Mouse (Mus musculus): ENCODE measurements around the gene Gm20388. TPM values are rescaled to one million over a fixed set of nuclear protein-coding genes. Genes with fewer than 3 reads are reported as not detected.
"Not testable (repeated sequence)": the region's sequence is repeated elsewhere in the genome, so short reads cannot be mapped to it uniquely, and the experiment has no call there.

Gene Gm20388
- total RNA-seq, 1 experiment: 27.0 TPM

DNA sequence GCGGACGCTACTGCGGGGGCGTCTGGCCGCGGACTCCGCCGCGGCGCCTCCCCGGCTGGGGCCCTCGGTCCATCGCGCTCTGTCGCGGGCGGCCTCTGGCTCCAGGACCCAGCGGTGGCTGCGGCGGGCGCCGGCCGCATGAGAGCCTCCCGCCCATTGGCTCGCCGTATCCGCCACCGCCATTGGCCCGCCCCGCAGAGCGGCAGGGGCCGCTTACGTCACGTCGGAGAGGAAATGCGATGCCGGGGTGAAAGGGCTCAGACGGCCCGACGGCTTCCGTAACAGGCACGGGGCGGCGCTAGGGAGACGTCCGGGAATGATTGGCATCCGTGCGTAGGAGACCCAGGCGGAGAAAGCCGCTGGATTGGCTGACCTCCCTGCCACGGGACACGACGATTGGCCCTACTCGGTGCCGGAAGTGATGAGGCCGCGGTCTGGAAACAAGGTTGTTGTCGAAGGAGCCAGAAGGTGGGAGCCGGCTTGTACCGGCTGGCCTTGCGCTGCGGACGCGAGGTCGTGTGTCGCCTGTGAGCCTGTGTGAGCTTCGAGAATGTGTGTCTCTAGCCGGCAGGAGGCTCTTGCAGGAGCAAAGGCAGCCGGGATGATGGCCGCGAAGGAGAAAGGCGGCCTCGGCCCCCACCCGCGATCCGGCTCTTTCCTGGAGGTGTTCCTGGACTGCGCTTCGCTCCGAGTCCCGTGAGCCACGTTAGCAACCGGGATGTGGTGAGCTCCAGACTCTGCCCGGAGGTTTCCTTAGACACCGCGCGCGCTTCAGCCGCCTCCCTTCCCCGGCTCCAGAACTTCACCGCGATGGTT lies 3131.7 kb downstream of the Gm20388 start, which contains the start of gene Ankrd11:
Gene Ankrd11, minus strand, starts transcription at position 120 of the 816 bp plus-strand sequence.
- Histone ChIP-seq H3K36me3 (ENCODE audit: control insufficient read depth, insufficient read depth, low read length, poor library complexity, severe bottlenecking) (no peaks in the 10 kb centered on the region), H3K27ac (ENCODE audit: insufficient read depth, low read depth, low read length, poor library complexity, severe bottlenecking) (peak within 1 kb of the TSS; percentile 85), H3K9me3 (ENCODE audit: control insufficient read depth, insufficient read depth, low read depth, low read length) (no peaks in the 10 kb centered on the region), H3K9ac (ENCODE audit: insufficient read depth, low read depth, low read length, poor library complexity, severe bottlenecking) (peak within 1 kb of the TSS; percentile 95), H3K4me3 (ENCODE audit: insufficient read depth in 1 of 2, low read depth in 1 of 2, low read length in 2 of 2, poor library complexity in 1 of 2, severe bottlenecking in 1 of 2) (peak within 1 kb of the TSS; percentile 85 to 95), H3K4me1 (ENCODE audit: control insufficient read depth in 2 of 2, insufficient read depth in 2 of 2, low read length in 2 of 2, poor library complexity in 1 of 2) (peaks cover 6 to 12% of the 10 kb centered on the region in 2 experiments; a peak in 3 of 4 replicates)
- DNase-seq (ENCODE audit: low read depth, low spot score): peak; percentile 98
- in situ Hi-C loops (cut with MboI; ENCODE audit: low sequenced_read_pairs in 2 of 2, unreplicated experiment in 2 of 2): no loop called here
- TF ChIP-seq CHD2 (IDR thresholded peaks at IDR 0.05; ENCODE audit: low read depth, low read length): peak; percentile 76
- TF ChIP-seq HCFC1 (IDR thresholded peaks at IDR 0.05; ENCODE audit: borderline replicate concordance, insufficient read depth, low read length): peak; percentile 71; the same call in 1 of the 2 replicates
- no peak for TF ChIP-seq ZC3H11A (IDR thresholded peaks at IDR 0.05; ENCODE audit: borderline replicate concordance, low read depth, low read length)

GRCm38 (mm10) chr8:123042974-123043625 lies 3132.5 kb downstream of the Gm20388 start:
- peak overlapping the region; percentile 85 for H3K27ac ChIP-seq (ENCODE audit: insufficient read depth, low read depth, low read length, poor library complexity, severe bottlenecking)
- DNase-seq (ENCODE audit: low read depth, low spot score): no peak
- peak overlapping the region; percentile 85 for H3K9ac ChIP-seq (ENCODE audit: insufficient read depth, low read depth, low read length, poor library complexity, severe bottlenecking)
- H3K36me3 ChIP-seq (ENCODE audit: control insufficient read depth, insufficient read depth, low read length, poor library complexity, severe bottlenecking): no peaks in the 10 kb centered on the region
- TF ChIP-seq HCFC1 (IDR thresholded peaks at IDR 0.05; ENCODE audit: borderline replicate concordance, insufficient read depth, low read length) (no peak), ZNF384 (IDR thresholded peaks at IDR 0.05; ENCODE audit: low read depth, low read length) (no peak), ZC3H11A (IDR thresholded peaks at IDR 0.05; ENCODE audit: borderline replicate concordance, low read depth, low read length) (no peak), CHD2 (IDR thresholded peaks at IDR 0.05; ENCODE audit: low read depth, low read length) (no peak; the same call in 1 of the 2 replicates), MAFK (IDR thresholded peaks at IDR 0.05; ENCODE audit: insufficient read depth, low read depth, low read length) (no peak)
- peaks cover 9 to 12% of the 10 kb centered on the region in 2 experiments; a peak in 3 of 4 replicates for H3K4me1 ChIP-seq (ENCODE audit: control insufficient read depth in 2 of 2, insufficient read depth in 2 of 2, low read length in 2 of 2, poor library complexity in 1 of 2)
- H3K4me3 ChIP-seq (ENCODE audit: insufficient read depth in 1 of 2, low read depth in 1 of 2, low read length in 2 of 2, poor library complexity in 1 of 2, severe bottlenecking in 1 of 2): peak overlapping the region; percentile 74 to 76
- in situ Hi-C loops (cut with MboI; ENCODE audit: low sequenced_read_pairs in 2 of 2, unreplicated experiment in 2 of 2): no loop called here
- no peaks in the 10 kb centered on the region for H3K9me3 ChIP-seq (ENCODE audit: control insufficient read depth, insufficient read depth, low read depth, low read length)

DNA sequence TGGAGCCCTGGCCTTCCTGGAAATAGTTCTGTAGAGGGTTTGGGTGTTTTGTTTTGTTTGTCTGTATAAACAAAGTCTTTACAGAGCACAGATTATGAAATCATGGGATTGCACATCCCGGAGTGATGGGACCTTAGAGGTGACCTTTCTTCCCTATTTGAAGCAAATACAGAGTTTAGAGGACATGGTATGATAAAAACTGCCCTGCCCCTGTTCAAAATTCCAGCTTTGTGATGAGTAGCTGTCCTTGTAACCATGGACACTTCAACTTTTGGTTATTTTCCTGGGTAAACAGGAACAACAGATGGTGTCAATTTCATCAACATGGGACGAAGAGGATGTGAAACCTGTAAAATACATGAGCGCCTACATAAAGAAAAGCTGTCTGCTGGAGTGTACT lies 3133.3 kb downstream of the Gm20388 start:
- in situ Hi-C loops (cut with MboI; ENCODE audit: low sequenced_read_pairs in 2 of 2, unreplicated experiment in 2 of 2): no loop called here
- Histone ChIP-seq H3K4me3 (ENCODE audit: insufficient read depth in 1 of 2, low read depth in 1 of 2, low read length in 2 of 2, poor library complexity in 1 of 2, severe bottlenecking in 1 of 2) (peak overlapping the region in 1 of 2 experiments; percentile 76; a peak in 2 of 4 replicates), H3K36me3 (ENCODE audit: control insufficient read depth, insufficient read depth, low read length, poor library complexity, severe bottlenecking) (no peaks in the 10 kb centered on the region), H3K9ac (ENCODE audit: insufficient read depth, low read depth, low read length, poor library complexity, severe bottlenecking) (no peak overlapping the region; the same call in 1 of the 2 replicates), H3K9me3 (ENCODE audit: control insufficient read depth, insufficient read depth, low read depth, low read length) (no peaks in the 10 kb centered on the region), H3K27ac (ENCODE audit: insufficient read depth, low read depth, low read length, poor library complexity, severe bottlenecking) (no peak overlapping the region), H3K4me1 (ENCODE audit: control insufficient read depth in 2 of 2, insufficient read depth in 2 of 2, low read length in 2 of 2, poor library complexity in 1 of 2) (peaks cover 4 to 9% of the 10 kb centered on the region in 2 experiments; a peak in 3 of 4 replicates)
- TF ChIP-seq HCFC1 (IDR thresholded peaks at IDR 0.05; ENCODE audit: borderline replicate concordance, insufficient read depth, low read length) (no peak), CHD2 (IDR thresholded peaks at IDR 0.05; ENCODE audit: low read depth, low read length) (no peak), ZC3H11A (IDR thresholded peaks at IDR 0.05; ENCODE audit: borderline replicate concordance, low read depth, low read length) (no peak), MAFK (IDR thresholded peaks at IDR 0.05; ENCODE audit: insufficient read depth, low read depth, low read length) (no peak), ZNF384 (IDR thresholded peaks at IDR 0.05; ENCODE audit: low read depth, low read length) (no peak)
- no peak for DNase-seq (ENCODE audit: low read depth, low spot score)

GRCm38 (mm10) chr8:123044743-123045425 lies 3134.2 kb downstream of the Gm20388 start:
- H3K9ac ChIP-seq (ENCODE audit: insufficient read depth, low read depth, low read length, poor library complexity, severe bottlenecking); H3K4me1 ChIP-seq (ENCODE audit: control insufficient read depth in 2 of 2, insufficient read depth in 2 of 2, low read length in 2 of 2, poor library complexity in 1 of 2); in situ Hi-C loops (cut with MboI; ENCODE audit: low sequenced_read_pairs in 2 of 2, unreplicated experiment in 2 of 2); H3K4me3 ChIP-seq (ENCODE audit: insufficient read depth in 1 of 2, low read depth in 1 of 2, low read length in 2 of 2, poor library complexity in 1 of 2, severe bottlenecking in 1 of 2); H3K9me3 ChIP-seq (ENCODE audit: control insufficient read depth, insufficient read depth, low read depth, low read length); DNase-seq (ENCODE audit: low read depth, low spot score); H3K36me3 ChIP-seq (ENCODE audit: control insufficient read depth, insufficient read depth, low read length, poor library complexity, severe bottlenecking): not testable (repeated sequence)
- peak; percentile 73 for TF ChIP-seq ZNF384 (IDR thresholded peaks at IDR 0.05; ENCODE audit: low read depth, low read length)
- H3K27ac ChIP-seq (ENCODE audit: insufficient read depth, low read depth, low read length, poor library complexity, severe bottlenecking): peak overlapping the region; percentile 77; the same call in 1 of the 2 replicates
